Mouse (Mus musculus): ENCODE measurements around the gene Lipt2. TPM values are rescaled to one million over a fixed set of nuclear protein-coding genes. Genes with fewer than 3 reads are reported as not detected.

Lipt2 gene
- polyA plus RNA-seq, 1 experiment, result 11.5 TPM

DNA sequence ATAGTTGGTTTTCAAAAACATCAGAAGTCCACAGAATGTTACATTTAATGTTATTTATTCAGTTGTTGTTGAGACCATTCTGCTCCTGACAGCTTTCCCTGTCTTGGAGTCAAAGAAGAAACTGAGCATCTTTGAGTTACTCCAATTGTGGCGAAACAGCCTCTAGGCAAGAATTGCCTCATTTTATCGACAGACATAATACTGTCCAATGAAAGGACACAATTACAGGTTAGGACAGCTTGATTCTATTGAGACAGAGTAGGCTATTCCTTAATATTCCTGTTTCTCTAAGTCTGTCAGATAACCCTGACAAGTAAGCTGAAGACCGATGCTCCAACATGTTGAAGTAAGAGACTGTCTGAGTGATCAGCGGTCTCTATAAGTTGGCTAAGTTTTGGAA lies 21.0 kb upstream of the Lipt2 start:
- H3K4me1 ChIP-seq (ENCODE audit: control insufficient read depth, insufficient read depth, insufficient read length, low read length), result no peaks in the 10 kb centered on the region
- WGBS, result 96% methylated on average over 4 of the region's 4 CpGs
- TF ChIP-seq CTCF (IDR thresholded peaks at IDR 0.05; ENCODE audit: extremely low read depth, insufficient read length, insufficient replicate concordance, low read depth, low read length), result no peak
- TF ChIP-seq POLR2A (IDR thresholded peaks at IDR 0.05; ENCODE audit: low read depth, low read length), result no peak
- no peaks in the 10 kb centered on the region for H3K36me3 ChIP-seq (ENCODE audit: control insufficient read depth, insufficient read depth, low read length)
- H3K4me3 ChIP-seq (ENCODE audit: low read depth, low read length), result no peak overlapping the region
- H3K27ac ChIP-seq (ENCODE audit: insufficient read depth, low read depth, low read length), result no peak overlapping the region
- no peaks in the 10 kb centered on the region for H3K27me3 ChIP-seq (ENCODE audit: control insufficient read depth, insufficient read depth, low read length)

DNA sequence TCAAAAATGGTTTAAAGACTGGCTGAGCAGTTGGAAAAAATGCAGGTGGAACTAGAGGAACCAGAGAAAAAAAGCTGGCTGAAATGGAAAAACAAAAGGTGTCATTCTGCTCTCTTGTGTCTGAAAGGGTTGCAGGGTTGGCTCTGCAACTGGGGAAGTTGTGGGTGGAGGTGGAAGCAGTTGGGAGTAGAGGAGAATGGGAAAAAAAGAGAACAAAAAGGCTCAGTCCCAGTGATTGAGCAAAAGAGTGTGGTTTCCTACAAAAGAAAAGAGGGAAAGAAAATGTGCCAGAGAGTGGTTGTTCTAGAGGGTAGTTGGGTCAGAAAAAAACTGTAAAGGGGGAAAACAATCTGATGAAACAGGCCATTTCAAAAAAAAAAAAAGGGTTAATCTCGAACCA lies 18.5 kb upstream of the Lipt2 start:
- WGBS, result 79% methylated on average over 1 of the region's 1 CpGs
- Histone ChIP-seq H3K36me3 (ENCODE audit: control insufficient read depth, insufficient read depth, low read length) (no peaks in the 10 kb centered on the region), H3K4me3 (ENCODE audit: low read depth, low read length) (no peak overlapping the region), H3K27me3 (ENCODE audit: control insufficient read depth, insufficient read depth, low read length) (no peaks in the 10 kb centered on the region), H3K4me1 (ENCODE audit: control insufficient read depth, insufficient read depth, insufficient read length, low read length) (no peaks in the 10 kb centered on the region), H3K27ac (ENCODE audit: insufficient read depth, low read depth, low read length) (no peak overlapping the region)
- TF ChIP-seq POLR2A (IDR thresholded peaks at IDR 0.05; ENCODE audit: low read depth, low read length) (no peak), CTCF (IDR thresholded peaks at IDR 0.05; ENCODE audit: extremely low read depth, insufficient read length, insufficient replicate concordance, low read depth, low read length) (no peak)

DNA sequence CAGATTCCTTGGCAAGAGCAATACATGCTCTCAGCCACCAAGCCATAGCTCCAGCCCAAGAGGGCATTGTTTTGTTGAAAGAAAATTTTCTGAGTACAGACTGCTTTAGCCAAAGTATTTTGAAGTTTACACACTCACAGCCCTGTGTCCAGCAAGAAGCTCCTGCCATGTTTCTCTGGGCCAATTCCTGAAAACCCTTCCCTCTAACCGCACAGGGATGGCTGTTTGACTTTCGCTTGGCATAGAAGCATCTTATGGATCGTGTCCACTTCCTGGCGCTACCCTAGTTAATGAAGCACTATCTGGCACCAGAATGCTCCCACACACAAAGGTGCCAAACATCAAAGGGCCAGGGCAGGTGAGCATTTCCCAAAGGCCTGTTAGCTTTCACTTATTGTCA lies 10.5 kb upstream of the Lipt2 start:
- H3K27me3 ChIP-seq (ENCODE audit: control insufficient read depth, insufficient read depth, low read length), result no peaks in the 10 kb centered on the region
- peaks cover 13% of the 10 kb centered on the region; the same call in 1 of the 2 replicates for H3K4me1 ChIP-seq (ENCODE audit: control insufficient read depth, insufficient read depth, insufficient read length, low read length)
- WGBS, result 24% methylated on average over 4 of the region's 4 CpGs
- TF ChIP-seq POLR2A (IDR thresholded peaks at IDR 0.05; ENCODE audit: low read depth, low read length) (no peak), CTCF (IDR thresholded peaks at IDR 0.05; ENCODE audit: extremely low read depth, insufficient read length, insufficient replicate concordance, low read depth, low read length) (no peak)
- peak overlapping the region; percentile 58; the same call in 1 of the 2 replicates for H3K27ac ChIP-seq (ENCODE audit: insufficient read depth, low read depth, low read length)
- no peaks in the 10 kb centered on the region for H3K36me3 ChIP-seq (ENCODE audit: control insufficient read depth, insufficient read depth, low read length)
- H3K4me3 ChIP-seq (ENCODE audit: low read depth, low read length), result no peak overlapping the region

DNA sequence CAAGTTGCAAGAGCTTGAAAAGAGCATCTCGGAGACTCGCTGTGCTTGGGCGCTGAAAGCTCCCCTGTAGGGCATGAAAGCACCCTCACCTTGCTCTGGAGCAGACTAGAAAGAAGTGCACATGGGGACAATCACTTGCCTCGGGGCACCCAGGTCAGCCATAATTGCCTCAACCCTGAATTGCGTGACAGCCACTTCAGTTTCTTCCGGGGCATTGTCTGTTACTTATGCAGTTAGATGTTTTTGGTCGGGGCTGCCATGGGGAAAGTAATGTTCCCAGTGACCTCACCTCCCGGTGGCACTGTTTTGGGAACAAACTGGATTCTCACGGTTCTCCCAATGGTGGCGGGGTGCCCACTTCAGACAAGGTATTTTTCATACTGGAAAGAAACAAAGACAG lies 9.0 kb upstream of the Lipt2 start:
- peak overlapping the region; percentile 28; the same call in 1 of the 2 replicates for H3K27ac ChIP-seq (ENCODE audit: insufficient read depth, low read depth, low read length)

DNA sequence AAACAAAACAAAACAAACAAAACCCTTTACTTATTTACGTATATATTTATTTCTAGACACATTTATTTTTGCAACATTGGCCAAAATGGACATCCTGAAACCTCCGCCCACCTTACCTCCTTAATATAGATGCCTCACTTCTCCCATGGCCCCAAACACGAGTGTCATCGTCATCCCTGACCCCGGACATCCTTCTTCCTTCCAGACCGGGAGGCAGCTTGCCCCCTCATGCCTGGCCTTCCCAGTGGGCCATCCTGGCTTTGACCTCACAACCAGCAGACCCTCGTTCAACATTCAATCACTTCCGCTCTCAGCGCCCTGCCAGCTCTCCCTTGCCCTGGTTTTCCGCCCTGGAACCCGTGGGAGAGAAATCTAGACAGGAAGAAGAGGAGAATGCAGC lies 8.5 kb upstream of the Lipt2 start:
- H3K27ac ChIP-seq (ENCODE audit: insufficient read depth, low read depth, low read length), result no peak overlapping the region
- H3K27me3 ChIP-seq (ENCODE audit: control insufficient read depth, insufficient read depth, low read length), result no peaks in the 10 kb centered on the region
- TF ChIP-seq POLR2A (IDR thresholded peaks at IDR 0.05; ENCODE audit: low read depth, low read length) (no peak), CTCF (IDR thresholded peaks at IDR 0.05; ENCODE audit: extremely low read depth, insufficient read length, insufficient replicate concordance, low read depth, low read length) (no peak)
- no peak overlapping the region for H3K4me3 ChIP-seq (ENCODE audit: low read depth, low read length)
- no peaks in the 10 kb centered on the region for H3K36me3 ChIP-seq (ENCODE audit: control insufficient read depth, insufficient read depth, low read length)
- 89% methylated on average over 11 of the region's 11 CpGs for WGBS
- peaks cover 13% of the 10 kb centered on the region; the same call in 1 of the 2 replicates for H3K4me1 ChIP-seq (ENCODE audit: control insufficient read depth, insufficient read depth, insufficient read length, low read length)

More for the DNA sequence above, 9.0 kb upstream of the Lipt2 start:
- Histone ChIP-seq H3K27me3 (ENCODE audit: control insufficient read depth, insufficient read depth, low read length) (no peaks in the 10 kb centered on the region), H3K36me3 (ENCODE audit: control insufficient read depth, insufficient read depth, low read length) (no peaks in the 10 kb centered on the region), H3K4me1 (ENCODE audit: control insufficient read depth, insufficient read depth, insufficient read length, low read length) (peaks cover 13% of the 10 kb centered on the region; the same call in 1 of the 2 replicates), H3K4me3 (ENCODE audit: low read depth, low read length) (no peak overlapping the region; the same call in 1 of the 2 replicates)
- 54% methylated on average over 10 of the region's 10 CpGs for WGBS
- TF ChIP-seq CTCF (IDR thresholded peaks at IDR 0.05; ENCODE audit: extremely low read depth, insufficient read length, insufficient replicate concordance, low read depth, low read length) (no peak), POLR2A (IDR thresholded peaks at IDR 0.05; ENCODE audit: low read depth, low read length) (no peak)

DNA sequence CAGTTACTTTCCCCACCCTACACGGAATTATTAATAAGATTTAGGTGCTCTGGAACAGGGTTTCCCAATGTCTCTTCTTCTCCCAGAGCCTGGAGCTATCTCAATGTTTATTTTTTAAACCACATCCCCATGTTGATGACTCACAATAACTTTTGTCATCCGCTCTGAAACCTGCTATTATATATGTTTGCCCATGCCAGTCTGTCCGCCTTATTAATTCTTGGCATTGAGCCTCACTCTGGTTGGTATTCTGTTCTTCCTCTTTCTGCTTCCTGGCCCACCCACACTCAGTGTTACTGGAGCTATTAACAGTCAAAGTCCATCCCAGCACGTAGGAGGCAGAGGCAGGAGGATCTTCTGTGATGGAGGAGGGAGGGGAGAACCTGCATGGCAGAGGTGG lies 1.4 kb upstream of the Lipt2 start:
- 24% methylated on average over 4 of the region's 4 CpGs for WGBS
- Histone ChIP-seq H3K27ac (ENCODE audit: insufficient read depth, low read depth, low read length) (no peak overlapping the region), H3K4me3 (ENCODE audit: low read depth, low read length) (no peak overlapping the region), H3K27me3 (ENCODE audit: control insufficient read depth, insufficient read depth, low read length) (no peaks in the 10 kb centered on the region), H3K36me3 (ENCODE audit: control insufficient read depth, insufficient read depth, low read length) (no peaks in the 10 kb centered on the region), H3K4me1 (ENCODE audit: control insufficient read depth, insufficient read depth, insufficient read length, low read length) (peaks cover 9% of the 10 kb centered on the region; the same call in 1 of the 2 replicates)
- TF ChIP-seq CTCF (IDR thresholded peaks at IDR 0.05; ENCODE audit: extremely low read depth, insufficient read length, insufficient replicate concordance, low read depth, low read length), result no peak
- no peak for TF ChIP-seq POLR2A (IDR thresholded peaks at IDR 0.05; ENCODE audit: low read depth, low read length)

DNA sequence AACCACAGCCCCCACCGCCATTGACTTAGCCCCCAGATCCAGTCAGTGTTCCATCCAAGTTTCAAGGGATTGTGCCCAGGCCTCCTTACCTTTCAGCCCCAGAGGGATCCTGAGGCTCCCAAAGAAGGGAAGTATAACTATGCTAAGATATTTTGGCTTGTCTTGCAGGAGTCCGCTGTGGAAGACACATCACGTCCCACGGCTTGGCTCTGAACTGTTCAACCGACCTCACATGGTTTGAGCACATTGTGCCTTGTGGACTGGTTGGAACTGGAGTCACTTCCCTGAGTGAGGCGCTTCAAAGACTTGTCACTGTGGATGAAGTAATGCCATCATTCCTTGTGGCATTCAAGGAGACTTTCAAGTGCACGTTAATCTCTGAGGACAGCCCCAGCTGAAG lies 929 bp downstream of the Lipt2 start:
- Histone ChIP-seq H3K36me3 (ENCODE audit: control insufficient read depth, insufficient read depth, low read length) (no peaks in the 10 kb centered on the region), H3K27me3 (ENCODE audit: control insufficient read depth, insufficient read depth, low read length) (no peaks in the 10 kb centered on the region), H3K27ac (ENCODE audit: insufficient read depth, low read depth, low read length) (peak overlapping the region; percentile 10; the same call in 1 of the 2 replicates), H3K4me1 (ENCODE audit: control insufficient read depth, insufficient read depth, insufficient read length, low read length) (peaks cover 9% of the 10 kb centered on the region; the same call in 1 of the 2 replicates), H3K4me3 (ENCODE audit: low read depth, low read length) (peak overlapping the region; percentile 69)
- 27% methylated on average over 7 of the region's 7 CpGs for WGBS
- TF ChIP-seq CTCF (IDR thresholded peaks at IDR 0.05; ENCODE audit: extremely low read depth, insufficient read length, insufficient replicate concordance, low read depth, low read length) (no peak), POLR2A (IDR thresholded peaks at IDR 0.05; ENCODE audit: low read depth, low read length) (no peak)

All from small intestine, adult 2 months (tissue).